Mouse (Mus musculus): ENCODE measurements around the gene Ap3s2.

Ap3s2 gene

GRCm38 (mm10) chr7:79844090-79844802 is 76.2 kb downstream of the Ap3s2 start:
- DNase-seq: peak in 1 of 2 experiments; percentile 41

GRCm38 (mm10) chr7:79842163-79842562 is 78.3 kb downstream of the Ap3s2 start:
- peak; percentile 82 to 85 for DNase-seq

- DNase-seq: peak; percentile 74 to 87
These were observed 83.2 kb downstream of the Ap3s2 start for GRCm38 (mm10) chr7:79837247-79837646.

- peak in 1 of 2 experiments; percentile 38 for DNase-seq
These were observed 85.3 kb downstream of the Ap3s2 start for GRCm38 (mm10) chr7:79835196-79835595.

- no peak for DNase-seq
These were observed 87.5 kb downstream of the Ap3s2 start for GRCm38 (mm10) chr7:79832980-79833379.

GRCm38 (mm10) chr7:79831585-79831984 is 88.9 kb downstream of the Ap3s2 start:
- peak; percentile 38 to 58 for DNase-seq

- no peak for DNase-seq
These were observed 89.3 kb downstream of the Ap3s2 start for GRCm38 (mm10) chr7:79831145-79831544.

GRCm38 (mm10) chr7:79828341-79828740 is 92.1 kb downstream of the Ap3s2 start:
- peak; percentile 82 to 87 for DNase-seq
